Mouse (Mus musculus) midbrain, embryonic 16.5 days (tissue): ENCODE results near the gene Prss36. TPM values are rescaled to one million over a fixed set of nuclear protein-coding genes. Genes with fewer than 3 reads are reported as not detected.
"Not testable (repeated sequence)": the region's sequence is repeated elsewhere in the genome, so short reads cannot be mapped to it uniquely, and the experiment has no call there.

Source experiments
- ATAC-seq: fragments of 200-750 bp; cut with Nextera tagmentation; 2 replicates; pipeline ENCODE4 v1.8.0; 2017; ENCODE audit warnings: moderate TSS enrichment
- H3K27ac ChIP-seq: fragments of 300-500 bp; sonication (generic); 2 replicates; pipeline ENCODE4 v1.5.1; 2014; ENCODE audit warnings: mild to moderate bottlenecking, low read length, mixed read lengths
- H3K27me3 ChIP-seq: fragments of 300-500 bp; sonication (generic); 2 replicates; pipeline ENCODE4 v1.6.1; 2014; ENCODE audit warnings: low read depth, low read length, mixed read lengths; ENCODE audit not compliant: control insufficient read depth, insufficient read depth
- H3K36me3 ChIP-seq: fragments of 300-500 bp; sonication (generic); 2 replicates; pipeline ENCODE4 v1.6.1; 2014; ENCODE audit warnings: mild to moderate bottlenecking, low read length, moderate library complexity, mixed read lengths; ENCODE audit not compliant: control insufficient read depth, insufficient read depth
- H3K4me1 ChIP-seq: fragments of 300-500 bp; sonication (generic); 2 replicates; pipeline ENCODE4 v1.6.1; 2014; ENCODE audit warnings: mild to moderate bottlenecking, low read length, mixed read lengths; ENCODE audit not compliant: control insufficient read depth, insufficient read depth
- H3K4me2 ChIP-seq: fragments of 300-500 bp; sonication (generic); 2 replicates; pipeline ENCODE4 v1.6.1; 2014; ENCODE audit warnings: mild to moderate bottlenecking, low read length, mixed read lengths
- H3K4me3 ChIP-seq: fragments of 300-500 bp; sonication (generic); 2 replicates; pipeline ENCODE4 v1.5.1; 2014; ENCODE audit warnings: low read depth, mild to moderate bottlenecking, low read length, moderate library complexity, mixed read lengths
- H3K9ac ChIP-seq: fragments of 300-500 bp; sonication (generic); 2 replicates; pipeline ENCODE4 v1.6.1; 2014; ENCODE audit warnings: low read depth, low read length, mixed read lengths
- H3K9me3 ChIP-seq: fragments of 300-500 bp; sonication (generic); replicated peaks from 2 replicates; pipeline ENCODE4 v1.6.1; 2014; ENCODE audit warnings: mild to moderate bottlenecking, low read length, mixed read lengths; ENCODE audit not compliant: control insufficient read depth, poor library complexity, severe bottlenecking
- WGBS: fragments of 180-500 bp; shearing (Covaris S2); extraction: QIAGEN DNeasy Blood & Tissue Kit; methylation state at CpG from one replicate; pipeline ENCODE4 v1.1.7; 2014; 5-methylcytosine and 5-hydroxymethylcytosine counted together
- polyA plus RNA-seq: library from polyadenylated mRNA; unstranded; fragments of >200 nt; fragmentation: Nextera tagmentation; extraction: Ambion mirVana; gene quantifications from 2 replicates; pipeline ENCODE4 v1.2.1, GENCODE M21; 2015

Gene Prss36
- polyA plus RNA-seq, 1 experiment from 2014 or later: 13.4 TPM

DNA sequence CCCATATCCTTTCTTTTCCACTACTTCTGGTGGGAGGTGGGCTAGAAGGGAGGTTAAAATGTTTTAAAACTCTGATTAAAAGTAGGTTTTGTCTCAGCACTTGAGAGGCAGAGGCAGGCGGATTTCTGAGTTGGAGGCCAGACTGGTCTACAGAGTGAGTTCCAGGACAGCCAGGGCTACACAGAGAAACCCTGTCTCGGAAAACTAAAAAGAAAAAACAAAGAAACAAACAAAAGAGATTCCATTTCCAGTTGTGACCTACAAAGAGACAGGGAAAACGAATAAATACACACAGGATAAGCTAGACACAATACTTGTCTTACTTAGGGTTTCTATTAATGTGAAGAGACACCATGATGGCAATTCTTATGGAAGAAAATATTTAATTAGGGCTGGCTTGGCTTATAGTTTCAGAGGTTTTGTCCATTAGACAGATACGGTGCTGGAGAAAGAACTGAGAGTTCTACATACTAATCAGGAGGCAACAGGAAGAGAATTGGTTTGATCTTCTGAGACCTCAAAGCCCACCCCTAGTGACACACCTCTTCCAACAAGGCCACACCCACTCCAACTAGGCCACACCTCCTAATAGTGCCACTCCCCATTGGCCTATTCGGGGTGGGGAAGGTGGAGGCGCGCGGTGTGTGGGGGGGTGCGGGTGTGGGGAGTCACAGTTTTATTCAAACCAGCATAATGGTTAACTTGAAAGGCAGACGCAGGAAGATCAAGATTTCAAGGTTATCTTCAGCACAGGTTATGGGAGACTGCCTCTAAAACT lies 48.2 kb downstream of the Prss36 start:
- WGBS: 41% methylated on average over 10 of the region's 10 CpGs
- no peak overlapping the region for H3K27ac ChIP-seq
- H3K4me1 ChIP-seq: peaks cover 8% of the 10 kb centered on the region
- no peak overlapping the region for H3K9ac ChIP-seq
- no peaks in the 10 kb centered on the region for H3K27me3 ChIP-seq
- no peak overlapping the region for H3K4me3 ChIP-seq
- no peaks in the 10 kb centered on the region for H3K9me3 ChIP-seq
- peaks cover 2% of the 10 kb centered on the region for H3K36me3 ChIP-seq
- H3K4me2 ChIP-seq: no peak overlapping the region
- ATAC-seq: no peak

DNA sequence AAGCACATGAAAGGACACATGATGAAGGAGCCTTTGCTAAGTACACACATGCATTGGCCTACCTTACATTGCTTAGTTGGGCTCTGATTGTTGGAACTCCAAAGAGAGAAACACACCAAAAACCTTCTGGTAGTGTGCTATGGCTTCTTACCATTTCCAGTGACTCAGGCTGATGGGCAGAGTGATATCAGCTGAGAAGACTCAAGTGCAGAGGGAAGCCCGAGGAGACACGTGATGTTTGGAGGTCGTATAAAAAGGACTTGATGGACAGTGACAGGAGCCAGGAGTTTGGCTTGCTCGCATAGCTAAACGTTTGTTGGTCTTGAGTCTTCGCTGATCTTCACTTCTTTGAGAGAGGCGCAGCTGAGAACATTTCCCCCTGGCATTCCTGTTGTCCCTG lies 49.0 kb downstream of the Prss36 start:
- H3K9ac ChIP-seq: no peak overlapping the region
- H3K4me1 ChIP-seq: peaks cover 8% of the 10 kb centered on the region
- H3K9me3 ChIP-seq: no peaks in the 10 kb centered on the region
- WGBS: 88% methylated on average over 7 of the region's 7 CpGs
- H3K27me3 ChIP-seq: no peaks in the 10 kb centered on the region
- ATAC-seq: no peak
- H3K4me2 ChIP-seq: no peak overlapping the region
- peaks cover 7% of the 10 kb centered on the region for H3K36me3 ChIP-seq
- no peak overlapping the region for H3K27ac ChIP-seq
- H3K4me3 ChIP-seq: no peak overlapping the region

DNA sequence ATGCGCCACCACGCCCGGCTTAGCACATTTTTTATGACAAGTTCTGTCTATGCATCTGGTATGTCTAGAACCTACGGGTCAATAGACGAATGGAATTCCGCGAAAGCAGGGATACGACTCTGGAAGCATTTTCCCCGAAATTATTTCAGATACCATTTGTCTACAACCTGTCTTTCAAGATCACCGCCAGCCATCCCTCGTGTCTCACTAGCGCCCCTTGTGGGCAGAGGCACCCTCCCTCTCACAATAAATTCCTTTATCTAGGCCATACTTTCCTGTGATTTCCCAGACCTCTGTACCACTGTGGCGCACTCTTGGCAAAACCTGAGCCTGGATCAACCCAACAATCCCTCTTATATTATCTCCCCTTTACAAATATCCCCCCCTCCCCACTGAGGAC lies 50.1 kb downstream of the Prss36 start:
- 61% methylated on average over 13 of the region's 13 CpGs for WGBS
- no peak overlapping the region for H3K27ac ChIP-seq

DNA sequence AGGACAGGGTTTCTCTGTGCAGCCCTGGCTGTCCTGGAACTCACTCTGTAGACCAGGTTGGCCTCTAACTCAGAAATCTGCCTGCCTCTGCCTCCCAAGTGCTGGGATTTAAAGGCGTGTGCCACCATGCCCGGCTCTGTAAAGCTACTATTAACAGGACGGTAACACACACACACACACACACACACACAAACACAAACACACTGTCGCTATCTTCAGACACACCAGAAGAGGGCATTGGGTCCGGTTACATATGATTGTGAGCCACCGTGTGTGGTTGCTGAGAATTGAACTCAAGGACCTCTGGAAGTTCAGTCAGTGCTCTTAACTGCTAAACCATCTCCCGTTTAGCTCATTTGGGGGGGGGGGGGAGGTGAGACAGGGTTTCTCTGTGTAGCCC lies 50.6 kb downstream of the Prss36 start:
- ATAC-seq, H3K4me1 ChIP-seq: not testable (repeated sequence)
- 69% methylated on average over 7 of the region's 7 CpGs for WGBS

More for the DNA sequence above, 50.1 kb downstream of the Prss36 start:
- no peak overlapping the region for H3K4me2 ChIP-seq
- no peak overlapping the region for H3K9ac ChIP-seq
- H3K9me3 ChIP-seq: no peaks in the 10 kb centered on the region
- H3K36me3 ChIP-seq: peaks cover 11% of the 10 kb centered on the region
- H3K27me3 ChIP-seq: no peaks in the 10 kb centered on the region
- no peak for ATAC-seq
- no peak overlapping the region for H3K4me3 ChIP-seq
- H3K4me1 ChIP-seq: peaks cover 8% of the 10 kb centered on the region

DNA sequence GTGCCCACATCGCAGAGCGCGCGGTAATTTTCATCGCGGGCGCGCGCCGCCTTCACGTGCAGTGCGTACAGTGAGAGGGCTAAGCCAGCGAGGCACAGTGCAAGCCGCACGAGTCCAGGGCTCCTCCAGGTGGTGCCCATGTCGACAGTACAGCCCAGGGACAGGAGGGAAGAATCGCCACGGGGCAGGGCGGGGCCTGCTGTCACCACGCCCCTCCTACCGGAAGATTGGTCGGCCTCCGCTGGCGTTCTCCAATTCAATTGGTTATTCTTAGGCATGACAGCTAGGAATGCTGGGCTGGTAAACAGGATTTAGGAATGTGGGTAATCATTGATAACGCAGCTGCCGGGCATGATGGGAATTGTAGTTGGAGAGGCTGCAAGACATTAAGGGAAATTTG lies 51.1 kb downstream of the Prss36 start, which contains the start of the genes Gm21974 and Vkorc1:
Gm21974 (minus strand) TSS at position 13 of the 400 bp plus-strand sequence.
Vkorc1 (minus strand) TSS at position 176 of the 400 bp plus-strand sequence.
- peaks cover 8% of the 10 kb centered on the region for H3K4me1 ChIP-seq
- H3K27me3 ChIP-seq: no peaks in the 10 kb centered on the region
- H3K9me3 ChIP-seq: no peaks in the 10 kb centered on the region
- H3K27ac ChIP-seq: peak within 1 kb of the TSS; percentile 84
- 0% methylated on average over 26 of the region's 26 CpGs for WGBS
- ATAC-seq: peak; percentile 97
- peak within 1 kb of the TSS; percentile 77 for H3K9ac ChIP-seq
- H3K36me3 ChIP-seq: peaks cover 11% of the 10 kb centered on the region
- H3K4me3 ChIP-seq: peak within 1 kb of the TSS; percentile 69
- peak within 1 kb of the TSS; percentile 82 for H3K4me2 ChIP-seq

More for the DNA sequence above, 50.6 kb downstream of the Prss36 start:
- not testable (repeated sequence) for H3K9ac ChIP-seq, H3K27me3 ChIP-seq, H3K9me3 ChIP-seq
- H3K4me2 ChIP-seq: peak overlapping the region; percentile 82
- peaks cover 11% of the 10 kb centered on the region for H3K36me3 ChIP-seq
- H3K4me3 ChIP-seq: peak overlapping the region; percentile 69
- H3K27ac ChIP-seq: peak overlapping the region; percentile 84; the same call in 1 of the 2 replicates

DNA sequence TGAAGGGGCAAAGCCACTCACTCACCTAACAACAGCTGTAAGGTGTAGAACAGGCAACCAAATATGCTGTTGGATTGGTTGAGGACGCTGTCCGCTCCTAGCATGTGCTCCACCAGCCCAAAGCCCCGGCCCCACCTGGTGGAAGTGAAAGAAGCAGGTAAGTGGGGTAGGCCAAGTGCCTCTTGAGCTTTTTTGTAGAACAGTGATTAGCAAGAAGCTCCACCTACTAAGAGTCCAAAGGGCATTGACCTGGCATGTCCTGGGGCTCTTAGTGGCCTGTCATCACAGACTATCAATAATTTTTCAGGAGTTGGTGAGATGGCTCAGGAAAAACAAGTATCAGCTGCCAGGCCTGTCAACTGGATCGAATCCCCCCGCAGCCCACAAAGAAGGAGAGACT lies 52.0 kb downstream of the Prss36 start:
- no peak for ATAC-seq
- peak overlapping the region; percentile 69 for H3K4me3 ChIP-seq
- H3K36me3 ChIP-seq: peaks cover 13% of the 10 kb centered on the region
- H3K9me3 ChIP-seq: no peaks in the 10 kb centered on the region
- peak overlapping the region; percentile 82 for H3K4me2 ChIP-seq
- peaks cover 8% of the 10 kb centered on the region for H3K4me1 ChIP-seq
- no peaks in the 10 kb centered on the region for H3K27me3 ChIP-seq
- 77% methylated on average over 5 of the region's 5 CpGs for whole genome bisulfite sequencing
- H3K9ac ChIP-seq: peak overlapping the region; percentile 77; the same call in 1 of the 2 replicates
- no peak overlapping the region; the same call in 1 of the 2 replicates for H3K27ac ChIP-seq

DNA sequence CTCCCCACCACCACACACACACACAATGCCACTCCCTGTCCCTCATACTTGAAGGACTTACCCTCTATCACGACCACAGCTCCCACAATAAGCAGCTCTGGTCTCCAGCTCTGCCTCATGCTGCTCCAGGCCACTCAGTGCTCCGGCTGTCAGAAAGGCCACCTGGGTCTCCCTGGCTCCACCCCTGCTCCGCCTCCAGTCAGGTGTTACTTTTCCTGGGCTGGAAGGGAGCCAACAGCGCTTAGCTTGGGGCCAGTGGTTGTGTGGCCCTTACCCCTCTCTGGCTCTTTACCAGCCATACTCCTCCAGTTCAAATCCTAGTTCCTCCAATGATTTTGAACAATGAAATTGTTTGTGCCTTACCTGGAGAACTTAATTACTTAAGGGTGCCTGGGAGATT lies 55.7 kb downstream of the Prss36 start, which contains the start of gene Prss53:
Prss53 (minus strand) TSS at position 173 of the 400 bp plus-strand sequence.
- Histone ChIP-seq H3K27me3 (no peaks in the 10 kb centered on the region), H3K4me2 (no peak within 1 kb of the TSS), H3K27ac (no peak within 1 kb of the TSS), H3K4me3 (no peak within 1 kb of the TSS), H3K4me1 (peaks cover 8% of the 10 kb centered on the region), H3K9ac (no peak within 1 kb of the TSS), H3K9me3 (no peaks in the 10 kb centered on the region), H3K36me3 (peaks cover 35% of the 10 kb centered on the region)
- ATAC-seq: no peak
- 39% methylated on average over 4 of the region's 4 CpGs for WGBS

DNA sequence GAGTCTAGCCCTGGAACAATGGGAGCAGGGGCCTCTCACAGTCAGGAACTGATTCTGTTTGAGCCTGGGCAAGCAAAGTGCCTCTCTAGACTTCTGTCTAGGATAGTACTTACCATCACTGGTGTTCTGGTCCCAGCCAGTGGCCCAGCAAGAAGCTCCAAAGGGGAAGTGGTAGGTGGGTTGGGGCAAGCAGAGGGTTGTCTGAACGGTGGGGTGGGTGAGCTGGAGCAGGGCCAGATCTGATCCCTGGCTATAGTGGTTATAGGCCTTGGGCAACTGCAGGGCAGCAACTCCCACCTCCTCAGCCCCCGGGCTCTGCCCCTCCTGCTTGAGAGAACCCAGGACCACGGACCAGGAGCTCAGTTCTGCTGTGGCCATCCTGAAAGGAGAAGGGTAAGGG lies 57.7 kb downstream of the Prss36 start:
- H3K9ac ChIP-seq: no peak overlapping the region
- WGBS: 79% methylated on average over 3 of the region's 3 CpGs
- H3K4me2 ChIP-seq: no peak overlapping the region
- ATAC-seq: no peak
- no peak overlapping the region for H3K4me3 ChIP-seq
- no peak overlapping the region for H3K27ac ChIP-seq
- no peaks in the 10 kb centered on the region for H3K27me3 ChIP-seq
- H3K36me3 ChIP-seq: peaks cover 50% of the 10 kb centered on the region
- H3K9me3 ChIP-seq: no peaks in the 10 kb centered on the region
- H3K4me1 ChIP-seq: peaks cover 8% of the 10 kb centered on the region

DNA sequence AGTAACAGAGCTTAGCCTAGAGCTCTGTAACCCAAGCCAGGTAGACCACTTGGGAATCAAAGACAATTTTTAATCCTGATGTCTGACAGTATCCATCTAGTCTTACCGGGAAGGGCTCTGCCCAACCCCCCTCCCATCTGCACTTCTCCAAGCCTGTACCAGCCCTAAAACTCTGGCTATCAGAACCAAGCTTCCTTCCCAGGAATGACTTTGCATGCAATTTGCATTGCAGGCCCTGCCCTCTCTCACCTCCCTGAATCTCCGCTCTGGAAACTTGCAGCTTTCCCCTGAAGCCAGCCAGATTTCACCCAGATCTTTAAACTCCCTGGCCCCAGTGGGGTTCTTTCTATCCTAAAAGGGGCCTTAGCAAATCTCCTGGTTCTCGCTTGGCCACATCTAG lies 58.7 kb downstream of the Prss36 start:
- Histone ChIP-seq H3K9me3 (no peaks in the 10 kb centered on the region), H3K4me2 (no peak overlapping the region), H3K27me3 (no peaks in the 10 kb centered on the region), H3K4me1 (peaks cover 9% of the 10 kb centered on the region), H3K27ac (no peak overlapping the region), H3K9ac (no peak overlapping the region), H3K36me3 (peaks cover 52% of the 10 kb centered on the region), H3K4me3 (no peak overlapping the region)
- WGBS: 80% methylated on average over 3 of the region's 3 CpGs
- no peak for ATAC-seq
